Mouse (Mus musculus) C2C12 (cell line): ENCODE measurements around the gene Rpl7l1. TPM values are rescaled to one million over a fixed set of nuclear protein-coding genes. Genes with fewer than 3 reads are reported as not detected.
A peak's percentile ranks its signal among the peaks of the same experiment; 100 is the strongest.

Experiments
- H3K27me3 ChIP-seq: one replicate; pipeline ENCODE4 v1.6.1; 2011; ENCODE audit not compliant: control insufficient read depth, insufficient read depth, insufficient read length
- H3K36me3 ChIP-seq: one replicate; pipeline ENCODE4 v1.6.1; 2011; ENCODE audit not compliant: control insufficient read depth, insufficient read depth
- H3K4me3 ChIP-seq: one replicate; pipeline ENCODE4 v1.5.1; 2011; ENCODE audit warnings: mild to moderate bottlenecking, control low read depth; ENCODE audit not compliant: poor library complexity, insufficient read depth, severe bottlenecking
- H3K79me2 ChIP-seq: one replicate; pipeline ENCODE4 v1.6.1; 2011; ENCODE audit not compliant: control insufficient read depth, insufficient read depth
- H3K79me3 ChIP-seq: one replicate; pipeline ENCODE4 v1.6.1; 2011; ENCODE audit warnings: low read depth, control low read depth
- H3ac ChIP-seq: one replicate; pipeline ENCODE3; 2011; ENCODE audit warnings: low read depth; ENCODE audit not compliant: control insufficient read depth, insufficient read length
- CEBPB ChIP-seq: IDR thresholded peaks from one replicate; pipeline ENCODE4 v1.6.1; 2011; ENCODE audit warnings: low read depth, mild to moderate bottlenecking, control low read depth, moderate library complexity
- CTCF ChIP-seq: IDR thresholded peaks from one replicate; pipeline ENCODE4 v1.5.1; 2011; ENCODE audit not compliant: control insufficient read depth, insufficient read depth, insufficient read length
- FOSL1 ChIP-seq: IDR thresholded peaks from one replicate; pipeline ENCODE4 v1.8.0; 2011; ENCODE audit warnings: mild to moderate bottlenecking, low read length; ENCODE audit not compliant: poor library complexity, insufficient read depth, severe bottlenecking
- MAX ChIP-seq: IDR thresholded peaks from one replicate; pipeline ENCODE4 v1.6.1; 2011; ENCODE audit warnings: mild to moderate bottlenecking, control low read depth
- MYOD1 ChIP-seq: IDR thresholded peaks from one replicate; pipeline ENCODE4 v1.6.1; 2011; ENCODE audit warnings: low read depth; ENCODE audit not compliant: control insufficient read depth, insufficient read length
- MYOG ChIP-seq: IDR thresholded peaks from one replicate; pipeline ENCODE4 v1.6.1; 2011; ENCODE audit not compliant: control insufficient read depth, insufficient read length; ENCODE audit errors: extremely low read depth
- USF1 ChIP-seq: IDR thresholded peaks from one replicate; pipeline ENCODE4 v1.6.1; 2011; ENCODE audit warnings: low read depth, mild to moderate bottlenecking, control low read depth, moderate library complexity
- polyA plus RNA-seq: library from polyadenylated mRNA; unstranded; fragments of >200 nt; fragmentation: generic; extraction: Trizol; gene quantifications from one replicate; pipeline ENCODE4 v1.2.1, GENCODE M21; 2012; ENCODE audit warnings: missing spikeins

The Rpl7l1 gene
- polyA plus RNA-seq, 1 experiment: 107 TPM

GRCm38 (mm10) chr17:46728496-46728895 lies 54.0 kb downstream of the Rpl7l1 start:
- Histone ChIP-seq H3K27me3 (no peaks in the 10 kb centered on the region), H3K79me2 (no peaks in the 10 kb centered on the region), H3ac (no peak overlapping the region), H3K79me3 (no peaks in the 10 kb centered on the region), H3K36me3 (no peaks in the 10 kb centered on the region), H3K4me3 (no peak overlapping the region)
- TF ChIP-seq MYOD1: no peak
- TF ChIP-seq MYOG: no peak
- TF ChIP-seq FOSL1: no peak
- TF ChIP-seq MAX: no peak
- TF ChIP-seq CTCF: no peak
- TF ChIP-seq USF1: no peak
- TF ChIP-seq CEBPB: no peak

- no peak for TF ChIP-seq MAX
- TF ChIP-seq FOSL1: no peak
- no peak for TF ChIP-seq CTCF
- no peak for TF ChIP-seq USF1
- TF ChIP-seq MYOD1: no peak
- TF ChIP-seq MYOG: no peak
- no peak for TF ChIP-seq CEBPB
- H3K79me2 ChIP-seq: no peaks in the 10 kb centered on the region
- H3K4me3 ChIP-seq: no peak overlapping the region
- no peaks in the 10 kb centered on the region for H3K79me3 ChIP-seq
- no peaks in the 10 kb centered on the region for H3K36me3 ChIP-seq
- no peak overlapping the region for H3ac ChIP-seq
- H3K27me3 ChIP-seq: no peaks in the 10 kb centered on the region
Measured at GRCm38 (mm10) chr17:46728021-46728420, 54.5 kb downstream of the Rpl7l1 start.

- H3ac ChIP-seq: no peak overlapping the region
- no peaks in the 10 kb centered on the region for H3K79me3 ChIP-seq
- H3K36me3 ChIP-seq: no peaks in the 10 kb centered on the region
- H3K79me2 ChIP-seq: no peaks in the 10 kb centered on the region
- TF ChIP-seq CEBPB (no peak), MYOD1 (no peak), MAX (no peak), CTCF (no peak), FOSL1 (no peak)
- H3K27me3 ChIP-seq: no peaks in the 10 kb centered on the region
- H3K4me3 ChIP-seq: no peak overlapping the region
Measured at GRCm38 (mm10) chr17:46727271-46727670, 55.2 kb downstream of the Rpl7l1 start.

GRCm38 (mm10) chr17:46725731-46726645 lies 56.5 kb downstream of the Rpl7l1 start:
- TF ChIP-seq CEBPB (peak; percentile 10), MYOD1 (no peak), USF1 (no peak), CTCF (no peak)
- Histone ChIP-seq H3K79me3 (no peaks in the 10 kb centered on the region), H3ac (no peak overlapping the region), H3K27me3 (no peaks in the 10 kb centered on the region), H3K79me2 (no peaks in the 10 kb centered on the region), H3K4me3 (no peak overlapping the region), H3K36me3 (no peaks in the 10 kb centered on the region)

- Histone ChIP-seq H3K79me2 (no peaks in the 10 kb centered on the region), H3ac (no peak overlapping the region), H3K27me3 (no peaks in the 10 kb centered on the region), H3K4me3 (no peak overlapping the region), H3K79me3 (no peaks in the 10 kb centered on the region), H3K36me3 (no peaks in the 10 kb centered on the region)
- TF ChIP-seq USF1 (no peak), CTCF (peak; percentile 21)
Measured at GRCm38 (mm10) chr17:46725273-46725672, 57.2 kb downstream of the Rpl7l1 start.

GRCm38 (mm10) chr17:46724477-46725084 lies 57.9 kb downstream of the Rpl7l1 start:
- no peak for TF ChIP-seq USF1
- TF ChIP-seq FOSL1: no peak
- TF ChIP-seq MYOD1: no peak
- H3ac ChIP-seq: no peak overlapping the region
- no peaks in the 10 kb centered on the region for H3K36me3 ChIP-seq
- H3K79me2 ChIP-seq: no peaks in the 10 kb centered on the region
- no peak overlapping the region for H3K4me3 ChIP-seq
- H3K79me3 ChIP-seq: no peaks in the 10 kb centered on the region
- H3K27me3 ChIP-seq: no peaks in the 10 kb centered on the region

Other genes with a start within 250 kb of the Rpl7l1 start
- 0.60 TPM for gene Cul9, start 236.3 kb downstream of the Rpl7l1 start, polyA plus RNA-seq
- 101 TPM for gene Srf, start 226.5 kb downstream of the Rpl7l1 start, polyA plus RNA-seq
- 26.1 TPM for gene Ptk7, start 153.2 kb downstream of the Rpl7l1 start, polyA plus RNA-seq
- 7.8 TPM for gene Klc4, start 136.7 kb downstream of the Rpl7l1 start, polyA plus RNA-seq
- 151 TPM for gene Mrpl2, start 136.4 kb downstream of the Rpl7l1 start, polyA plus RNA-seq
- gene Cul7, start 132.3 kb downstream of the Rpl7l1 start, polyA plus RNA-seq: 49.4 TPM
- 45.8 TPM for gene Rrp36, start 108.3 kb downstream of the Rpl7l1 start, polyA plus RNA-seq
- gene Mea1, start 103.9 kb downstream of the Rpl7l1 start, polyA plus RNA-seq: 141 TPM
- gene Klhdc3, start 101.8 kb downstream of the Rpl7l1 start, polyA plus RNA-seq: 58.6 TPM
- 99.5 TPM for gene Ppp2r5d, start 77.6 kb downstream of the Rpl7l1 start, polyA plus RNA-seq
- gene Pex6, start 71.2 kb downstream of the Rpl7l1 start, polyA plus RNA-seq: 24.7 TPM
- gene Gnmt, start 53.5 kb downstream of the Rpl7l1 start, polyA plus RNA-seq: 0.08 TPM
- gene Cnpy3, start 30.5 kb downstream of the Rpl7l1 start, polyA plus RNA-seq: 41.9 TPM
- 0.06 TPM for gene Ptcra, start 19.0 kb downstream of the Rpl7l1 start, polyA plus RNA-seq
- 40.9 TPM for gene 2310039H08Rik, start 10.0 kb downstream of the Rpl7l1 start, polyA plus RNA-seq
- gene Bicral, start 75.8 kb upstream of the Rpl7l1 start, polyA plus RNA-seq: 3.9 TPM
- gene Tbcc, start 108.0 kb upstream of the Rpl7l1 start, polyA plus RNA-seq: 46.8 TPM
- 0.01 TPM for gene Prph2, start 127.8 kb upstream of the Rpl7l1 start, polyA plus RNA-seq
- 18.1 TPM for gene Ubr2, start 227.9 kb upstream of the Rpl7l1 start, polyA plus RNA-seq